Mouse (Mus musculus): Measurements from ENCODE around the gene Cacnb4. TPM values are rescaled to one million over a fixed set of nuclear protein-coding genes. Genes with fewer than 3 reads are reported as not detected.
A peak's percentile ranks its signal among the peaks of the same experiment; 100 is the strongest.

The Cacnb4 gene
- polyA plus RNA-seq, 1 experiment = 0.68 TPM

DNA sequence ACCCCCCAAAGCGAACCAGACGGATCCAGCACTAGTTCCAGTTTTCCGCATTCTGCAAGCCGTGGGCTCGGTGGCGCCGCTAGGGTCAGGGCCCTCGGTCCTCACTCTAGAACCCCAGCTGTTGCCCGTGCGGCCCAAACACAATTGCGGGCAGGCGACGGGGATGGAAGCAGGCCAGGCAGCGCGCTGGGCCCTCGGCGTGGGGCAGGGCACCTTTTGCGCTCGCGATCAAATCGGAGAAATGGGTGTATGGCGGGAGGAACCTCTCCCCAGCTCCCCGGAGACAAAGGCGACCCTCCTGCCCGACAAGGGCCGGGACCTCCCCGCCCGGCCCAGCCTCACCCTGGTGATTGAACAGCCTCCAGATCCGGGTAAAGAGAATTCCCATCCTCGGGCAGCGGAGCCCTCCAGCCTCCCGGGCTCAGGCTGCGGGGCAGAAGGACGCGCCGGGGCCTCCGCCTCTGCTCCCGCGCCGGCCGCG lies 252.3 kb downstream of the Cacnb4 start:
- no peaks in the 10 kb centered on the region for H3K36me3 ChIP-seq (ENCODE audit: control insufficient read depth, insufficient read depth, low read length)
- peaks cover 3% of the 10 kb centered on the region; the same call in 1 of the 2 replicates for H3K4me1 ChIP-seq (ENCODE audit: control insufficient read depth, insufficient read depth, low read length)
- H3K27ac ChIP-seq (ENCODE audit: control insufficient read depth, insufficient read depth, low read depth, low read length) = peak overlapping the region; percentile 90
- TF ChIP-seq POLR2A (IDR thresholded peaks at IDR 0.05; ENCODE audit: control insufficient read depth, low read depth, low read length) = no peak
- no peak for TF ChIP-seq CTCF (IDR thresholded peaks at IDR 0.05; ENCODE audit: control insufficient read depth, insufficient read depth, insufficient replicate concordance, low read depth, low read length)
- H3K27me3 ChIP-seq (ENCODE audit: control insufficient read depth, insufficient read depth, low read length) = no peaks in the 10 kb centered on the region
- H3K4me3 ChIP-seq (ENCODE audit: control insufficient read depth, low read depth, low read length) = peak overlapping the region; percentile 95

- H3K4me3 ChIP-seq (ENCODE audit: control insufficient read depth, low read depth, low read length) = peak overlapping the region; percentile 95
- H3K36me3 ChIP-seq (ENCODE audit: control insufficient read depth, insufficient read depth, low read length) = no peaks in the 10 kb centered on the region
- H3K27me3 ChIP-seq (ENCODE audit: control insufficient read depth, insufficient read depth, low read length) = no peaks in the 10 kb centered on the region
- H3K27ac ChIP-seq (ENCODE audit: control insufficient read depth, insufficient read depth, low read depth, low read length) = no peak overlapping the region
- H3K4me1 ChIP-seq (ENCODE audit: control insufficient read depth, insufficient read depth, low read length) = peaks cover 3% of the 10 kb centered on the region; the same call in 1 of the 2 replicates
- no peak for TF ChIP-seq CTCF (IDR thresholded peaks at IDR 0.05; ENCODE audit: control insufficient read depth, insufficient read depth, insufficient replicate concordance, low read depth, low read length)
- no peak for TF ChIP-seq POLR2A (IDR thresholded peaks at IDR 0.05; ENCODE audit: control insufficient read depth, low read depth, low read length)
Measured at GRCm38 (mm10) chr2:52423611-52424247, 252.9 kb downstream of the Cacnb4 start.

DNA sequence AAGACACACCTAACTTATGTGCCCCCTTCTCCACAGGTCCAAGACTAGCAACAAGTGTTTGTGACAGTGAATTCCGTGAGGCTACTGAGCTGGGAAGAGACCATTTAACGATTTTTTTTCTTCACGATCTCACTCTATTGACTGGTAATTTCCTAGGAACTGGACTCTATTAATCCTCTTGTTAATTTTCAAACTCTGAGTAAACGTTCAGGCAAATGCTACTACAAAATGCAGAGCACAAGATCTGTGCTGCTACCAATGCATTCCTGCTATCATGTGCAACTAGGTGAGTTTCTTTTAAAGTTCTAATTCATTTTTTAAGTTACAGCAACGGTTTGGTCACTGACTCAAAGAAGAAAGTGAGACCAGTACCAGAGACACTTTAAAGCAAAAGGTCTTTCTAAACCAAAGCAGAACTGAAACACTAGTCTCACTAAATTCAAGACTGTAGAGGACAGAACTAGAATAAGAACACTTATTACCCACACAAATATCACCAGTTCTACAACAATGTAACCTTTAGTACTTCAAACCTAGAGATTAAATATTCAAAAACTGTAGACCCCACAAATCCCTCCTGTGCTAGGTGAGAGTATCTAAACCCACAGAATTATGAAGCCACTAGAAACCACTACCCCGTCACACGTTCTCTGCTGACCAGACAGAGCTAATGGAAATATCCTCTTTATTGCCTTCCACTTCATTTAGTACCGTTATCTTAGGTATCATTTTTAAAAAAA lies 253.6 kb downstream of the Cacnb4 start:
- Histone ChIP-seq H3K27me3 (ENCODE audit: control insufficient read depth, insufficient read depth, low read length) (no peaks in the 10 kb centered on the region), H3K4me3 (ENCODE audit: control insufficient read depth, low read depth, low read length) (no peak overlapping the region), H3K4me1 (ENCODE audit: control insufficient read depth, insufficient read depth, low read length) (peaks cover 3% of the 10 kb centered on the region; the same call in 1 of the 2 replicates), H3K27ac (ENCODE audit: control insufficient read depth, insufficient read depth, low read depth, low read length) (no peak overlapping the region), H3K36me3 (ENCODE audit: control insufficient read depth, insufficient read depth, low read length) (no peaks in the 10 kb centered on the region)
- no peak for TF ChIP-seq POLR2A (IDR thresholded peaks at IDR 0.05; ENCODE audit: control insufficient read depth, low read depth, low read length)
- no peak for TF ChIP-seq CTCF (IDR thresholded peaks at IDR 0.05; ENCODE audit: control insufficient read depth, insufficient read depth, insufficient replicate concordance, low read depth, low read length)

- peaks cover 3% of the 10 kb centered on the region; the same call in 1 of the 2 replicates for H3K4me1 ChIP-seq (ENCODE audit: control insufficient read depth, insufficient read depth, low read length)
- no peak overlapping the region for H3K27ac ChIP-seq (ENCODE audit: control insufficient read depth, insufficient read depth, low read depth, low read length)
- H3K36me3 ChIP-seq (ENCODE audit: control insufficient read depth, insufficient read depth, low read length) = no peaks in the 10 kb centered on the region
- no peaks in the 10 kb centered on the region for H3K27me3 ChIP-seq (ENCODE audit: control insufficient read depth, insufficient read depth, low read length)
- TF ChIP-seq POLR2A (IDR thresholded peaks at IDR 0.05; ENCODE audit: control insufficient read depth, low read depth, low read length) (no peak), CTCF (IDR thresholded peaks at IDR 0.05; ENCODE audit: control insufficient read depth, insufficient read depth, insufficient replicate concordance, low read depth, low read length) (no peak)
- no peak overlapping the region for H3K4me3 ChIP-seq (ENCODE audit: control insufficient read depth, low read depth, low read length)
Measured at GRCm38 (mm10) chr2:52421197-52421596, 255.4 kb downstream of the Cacnb4 start.

DNA sequence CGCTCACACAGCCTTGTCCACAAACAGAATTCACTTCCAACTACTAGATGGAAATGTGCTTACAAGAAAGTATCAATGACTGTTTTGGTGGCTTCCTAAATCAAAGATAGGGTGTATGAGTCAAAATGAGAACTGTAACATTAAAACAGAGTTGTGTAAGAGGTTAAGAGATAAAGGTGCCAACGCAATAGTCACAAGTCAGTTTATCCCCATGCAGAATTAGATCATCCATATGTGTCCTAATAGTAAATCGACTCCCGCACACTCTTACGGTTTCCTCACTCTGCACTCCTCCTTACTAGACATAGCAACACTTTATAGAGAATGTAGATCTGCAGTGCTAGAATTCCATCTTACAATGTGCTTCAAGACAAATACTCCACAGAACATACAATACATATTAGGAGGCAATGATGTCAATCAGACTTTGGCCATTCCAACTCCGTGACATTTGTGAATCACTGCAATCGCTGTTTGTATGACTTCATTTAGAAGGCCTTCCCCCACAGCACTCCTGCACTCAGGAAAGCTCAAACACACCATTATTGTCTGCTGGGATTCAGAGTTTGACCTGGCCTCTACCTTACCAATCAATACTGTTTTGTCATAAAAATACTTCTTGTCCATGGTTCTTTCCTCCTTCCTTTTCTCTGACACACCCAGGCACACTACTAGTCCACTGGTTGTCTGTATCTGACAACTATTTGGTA lies 256.5 kb downstream of the Cacnb4 start:
- Histone ChIP-seq H3K27me3 (ENCODE audit: control insufficient read depth, insufficient read depth, low read length) (no peaks in the 10 kb centered on the region), H3K4me1 (ENCODE audit: control insufficient read depth, insufficient read depth, low read length) (peaks cover 3% of the 10 kb centered on the region; the same call in 1 of the 2 replicates), H3K4me3 (ENCODE audit: control insufficient read depth, low read depth, low read length) (no peak overlapping the region), H3K27ac (ENCODE audit: control insufficient read depth, insufficient read depth, low read depth, low read length) (no peak overlapping the region), H3K36me3 (ENCODE audit: control insufficient read depth, insufficient read depth, low read length) (no peaks in the 10 kb centered on the region)
- TF ChIP-seq CTCF (IDR thresholded peaks at IDR 0.05; ENCODE audit: control insufficient read depth, insufficient read depth, insufficient replicate concordance, low read depth, low read length) (no peak), POLR2A (IDR thresholded peaks at IDR 0.05; ENCODE audit: control insufficient read depth, low read depth, low read length) (no peak)

- H3K27ac ChIP-seq (ENCODE audit: control insufficient read depth, insufficient read depth, low read depth, low read length) = no peak overlapping the region
Measured at GRCm38 (mm10) chr2:52419295-52419694, 257.3 kb downstream of the Cacnb4 start.

More at GRCm38 (mm10) chr2:52419295-52419694, 257.3 kb downstream of the Cacnb4 start:
- Histone ChIP-seq H3K27me3 (ENCODE audit: control insufficient read depth, insufficient read depth, low read length) (no peaks in the 10 kb centered on the region), H3K4me1 (ENCODE audit: control insufficient read depth, insufficient read depth, low read length) (peaks cover 1% of the 10 kb centered on the region; the same call in 1 of the 2 replicates), H3K36me3 (ENCODE audit: control insufficient read depth, insufficient read depth, low read length) (no peaks in the 10 kb centered on the region), H3K4me3 (ENCODE audit: control insufficient read depth, low read depth, low read length) (no peak overlapping the region)
- no peak for TF ChIP-seq CTCF (IDR thresholded peaks at IDR 0.05; ENCODE audit: control insufficient read depth, insufficient read depth, insufficient replicate concordance, low read depth, low read length)
- TF ChIP-seq POLR2A (IDR thresholded peaks at IDR 0.05; ENCODE audit: control insufficient read depth, low read depth, low read length) = no peak
